Mouse (Mus musculus): ENCODE results near the gene Galk1. TPM values are rescaled to one million over a fixed set of nuclear protein-coding genes. Genes with fewer than 3 reads are reported as not detected.

Gene Galk1
- polyA plus RNA-seq, 1 experiment from 2014 or later, result 224 TPM

Other genes with a start within 250 kb of the Galk1 start
- gene Tmem94, start 247.3 kb downstream of the Galk1 start, polyA plus RNA-seq (2016; fragmentation: Nextera tagmentation; extraction: Ambion mirVana), result 36.8 and 38.1 TPM in 2 replicates
- gene Caskin2, start 199.1 kb downstream of the Galk1 start, polyA plus RNA-seq (2016; fragmentation: Nextera tagmentation; extraction: Ambion mirVana), result 18.3 and 19.2 TPM in 2 replicates
- gene Tsen54, start 198.0 kb downstream of the Galk1 start, polyA plus RNA-seq (2016; fragmentation: Nextera tagmentation; extraction: Ambion mirVana), result 34.7 and 41.0 TPM in 2 replicates
- gene Llgl2, start 188.7 kb downstream of the Galk1 start, polyA plus RNA-seq (2016; fragmentation: Nextera tagmentation; extraction: Ambion mirVana), result 7.5 and 7.6 TPM in 2 replicates
- gene Myo15b, start 154.3 kb downstream of the Galk1 start, polyA plus RNA-seq (2016; fragmentation: Nextera tagmentation; extraction: Ambion mirVana), result 0.06 and 0.11 TPM in 2 replicates
- 1.2 and 2.4 TPM in 2 replicates for gene Smim5, start 112.8 kb downstream of the Galk1 start, polyA plus RNA-seq (2016; fragmentation: Nextera tagmentation; extraction: Ambion mirVana)
- 0.83 and 1.7 TPM in 2 replicates for gene Smim6, start 100.7 kb downstream of the Galk1 start, polyA plus RNA-seq (2016; fragmentation: Nextera tagmentation; extraction: Ambion mirVana)
- gene Sap30bp, start 79.4 kb downstream of the Galk1 start, polyA plus RNA-seq (2016; fragmentation: Nextera tagmentation; extraction: Ambion mirVana), result 50.3 and 52.2 TPM in 2 replicates
- gene Recql5, start 79.2 kb downstream of the Galk1 start, polyA plus RNA-seq (2016; fragmentation: Nextera tagmentation; extraction: Ambion mirVana), result 35.0 and 36.6 TPM in 2 replicates
- 0.47 and 0.63 TPM in 2 replicates for gene Itgb4, start 38.0 kb downstream of the Galk1 start, polyA plus RNA-seq (2016; fragmentation: Nextera tagmentation; extraction: Ambion mirVana)
- 1,610 and 1,612 TPM in 2 replicates for gene H3f3b, start 15.2 kb upstream of the Galk1 start, polyA plus RNA-seq (2016; fragmentation: Nextera tagmentation; extraction: Ambion mirVana)
- 48.4 and 48.9 TPM in 2 replicates for gene Unk, start 17.6 kb upstream of the Galk1 start, polyA plus RNA-seq (2016; fragmentation: Nextera tagmentation; extraction: Ambion mirVana)
- gene Unc13d, start 65.2 kb upstream of the Galk1 start, polyA plus RNA-seq (2016; fragmentation: Nextera tagmentation; extraction: Ambion mirVana), result 3.7 and 3.8 TPM in 2 replicates
- gene Wbp2, start 74.3 kb upstream of the Galk1 start, polyA plus RNA-seq (2016; fragmentation: Nextera tagmentation; extraction: Ambion mirVana), result 71.0 and 73.6 TPM in 2 replicates
- gene Trim47, start 114.5 kb upstream of the Galk1 start, polyA plus RNA-seq (2016; fragmentation: Nextera tagmentation; extraction: Ambion mirVana), result 2.1 and 2.4 TPM in 2 replicates
- 1.7 TPM in 2 replicates for gene Trim65, start 118.4 kb upstream of the Galk1 start, polyA plus RNA-seq (2016; fragmentation: Nextera tagmentation; extraction: Ambion mirVana)
- 112 and 114 TPM in 2 replicates for gene Mrpl38, start 126.1 kb upstream of the Galk1 start, polyA plus RNA-seq (2016; fragmentation: Nextera tagmentation; extraction: Ambion mirVana)
- 63.5 and 67.7 TPM in 2 replicates for gene Fbf1, start 155.4 kb upstream of the Galk1 start, polyA plus RNA-seq (2016; fragmentation: Nextera tagmentation; extraction: Ambion mirVana)
- gene Ten1, start 186.1 kb upstream of the Galk1 start, polyA plus RNA-seq (2016; fragmentation: Nextera tagmentation; extraction: Ambion mirVana), result 51.7 and 57.1 TPM in 2 replicates
- gene Acox1, start 186.3 kb upstream of the Galk1 start, polyA plus RNA-seq (2016; fragmentation: Nextera tagmentation; extraction: Ambion mirVana), result 19.8 and 19.9 TPM in 2 replicates
- gene Evpl, start 225.4 kb upstream of the Galk1 start, polyA plus RNA-seq (2016; fragmentation: Nextera tagmentation; extraction: Ambion mirVana), result 0.47 and 0.48 TPM in 2 replicates

Measured in forebrain, embryonic 10.5 days (tissue).